Mouse (Mus musculus): ENCODE measurements at regions not wholly inside any gene's neighbourhood (a gene's known extent, or its start where the extent isn't known, plus 50 kb on each side); places are given as distances from the start of the nearest gene placed in this dataset.

DNA sequence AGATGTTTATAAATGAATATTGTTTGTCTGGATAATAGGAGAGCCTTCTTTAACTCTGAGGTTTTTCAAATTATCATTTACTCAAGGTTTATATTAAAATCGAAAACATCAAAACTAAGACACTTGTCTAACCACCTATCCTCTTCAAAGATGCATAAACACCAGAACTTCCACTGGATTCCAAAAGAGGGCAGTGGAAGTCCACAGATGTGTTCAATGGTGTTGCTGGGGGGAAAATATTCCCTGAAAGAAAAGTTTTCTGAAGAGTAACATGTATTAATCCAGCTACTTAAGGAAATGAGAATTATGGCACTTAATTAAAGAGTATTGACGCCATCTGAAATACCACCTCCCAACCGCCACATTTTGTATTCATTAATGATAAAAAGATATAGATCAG is 586.9 kb downstream of the Kcnj2 start:
- WGBS = 59% methylated on average over 3 of the region's 3 CpGs
- H3K9ac ChIP-seq = no peak overlapping the region
- no peak overlapping the region for H3K4me3 ChIP-seq
- no peak for ATAC-seq (ENCODE audit: low FRiP score, low read depth)
- no peak overlapping the region for H3K27ac ChIP-seq
- 0 out of 2 replicates have a peak, but pooled peaks cover 3% of the 10 kb centered on the region for H3K27me3 ChIP-seq (replicated peaks)
- H3K4me1 ChIP-seq = no peaks in the 10 kb centered on the region
- H3K9me3 ChIP-seq = no peaks in the 10 kb centered on the region
- H3K36me3 ChIP-seq = no peaks in the 10 kb centered on the region
- H3K4me2 ChIP-seq (replicated peaks) = no peak overlapping the region

DNA sequence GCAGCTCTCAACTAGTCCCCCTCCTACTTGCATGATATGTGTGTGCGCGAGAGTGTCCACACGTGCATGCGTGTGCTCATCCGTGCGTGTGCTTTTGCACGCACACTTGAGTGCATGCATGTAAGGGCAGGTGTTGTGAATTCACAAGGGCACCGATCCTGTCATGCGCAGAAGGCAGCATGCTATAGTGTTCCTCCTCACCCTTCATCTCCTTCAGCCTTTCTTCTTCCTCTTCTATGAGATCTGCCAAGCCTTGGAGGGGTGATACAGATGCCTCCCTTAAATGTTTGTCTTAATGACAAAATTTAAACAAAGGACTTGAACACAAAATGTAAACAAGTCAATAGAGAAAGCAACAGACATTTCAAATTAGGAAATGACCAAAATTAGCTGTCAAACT is 591.8 kb downstream of the Kcnj2 start:
- Histone ChIP-seq H3K27ac (no peak overlapping the region), H3K4me1 (peaks cover 5% of the 10 kb centered on the region; the same call in 1 of the 2 replicates), H3K27me3 (replicated peaks) (0 out of 2 replicates have a peak, but pooled peaks cover 3% of the 10 kb centered on the region), H3K4me2 (replicated peaks) (no peak overlapping the region), H3K36me3 (no peaks in the 10 kb centered on the region), H3K9ac (no peak overlapping the region), H3K9me3 (no peaks in the 10 kb centered on the region), H3K4me3 (no peak overlapping the region)
- WGBS = 94% methylated on average over 9 of the region's 9 CpGs
- no peak for ATAC-seq (ENCODE audit: low FRiP score, low read depth)

DNA sequence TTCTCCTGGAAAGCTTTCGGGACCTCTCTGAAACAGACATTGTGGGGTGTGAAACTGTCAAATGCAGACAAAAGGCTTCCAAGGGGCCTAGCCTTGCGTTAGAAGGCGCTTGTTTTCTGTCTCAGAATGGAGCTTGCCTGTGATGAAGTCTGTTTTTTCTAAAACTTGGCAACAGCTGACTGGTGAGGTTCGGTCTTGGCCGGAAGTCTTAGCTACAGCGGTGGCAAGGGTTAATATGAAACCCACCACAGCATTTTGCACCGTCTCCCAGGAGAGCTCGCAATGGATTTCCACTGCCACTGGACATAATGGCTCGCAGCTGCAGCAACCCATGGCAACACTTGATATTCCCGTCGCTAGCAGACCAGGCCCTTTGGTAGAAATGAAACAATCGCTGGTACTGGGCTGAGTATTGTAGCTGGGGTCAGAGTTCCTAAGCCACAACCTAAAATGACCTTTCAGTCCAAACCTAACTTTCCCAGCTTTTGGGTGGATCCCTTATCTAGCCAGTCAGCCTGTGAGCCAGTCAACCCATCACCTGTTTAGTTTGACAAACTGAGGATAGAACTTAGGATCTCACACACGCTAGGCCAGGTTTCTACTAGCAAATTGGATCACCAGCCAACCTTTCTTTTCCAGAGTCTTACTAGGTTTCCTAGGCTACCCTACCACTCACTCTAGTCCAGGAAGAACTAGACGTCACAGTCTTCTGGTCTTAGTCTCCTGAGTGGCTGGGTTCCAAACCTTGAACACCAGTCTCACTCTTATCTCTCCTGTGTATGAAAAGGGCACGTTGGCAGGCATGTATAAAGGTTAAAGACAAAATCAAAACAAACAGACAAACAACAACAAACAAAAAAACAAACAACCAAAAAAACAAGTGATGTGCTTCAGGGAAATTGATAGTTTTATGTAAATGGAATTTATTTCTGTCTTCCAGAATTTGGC is 592.7 kb downstream of the Kcnj2 start:
- Histone ChIP-seq H3K36me3 (no peaks in the 10 kb centered on the region), H3K27ac (no peak overlapping the region), H3K9ac (no peak overlapping the region), H3K9me3 (no peaks in the 10 kb centered on the region), H3K4me3 (no peak overlapping the region), H3K4me2 (replicated peaks) (0 out of 2 replicates have a peak overlapping the region, but pooled peaks have one; percentile 7), H3K27me3 (replicated peaks) (0 out of 2 replicates have a peak, but pooled peaks cover 3% of the 10 kb centered on the region), H3K4me1 (peaks cover 5% of the 10 kb centered on the region; the same call in 1 of the 2 replicates)
- WGBS = 36% methylated on average over 15 of the region's 15 CpGs
- ATAC-seq (ENCODE audit: low FRiP score, low read depth) = no peak; the same call in 1 of the 2 replicates

DNA sequence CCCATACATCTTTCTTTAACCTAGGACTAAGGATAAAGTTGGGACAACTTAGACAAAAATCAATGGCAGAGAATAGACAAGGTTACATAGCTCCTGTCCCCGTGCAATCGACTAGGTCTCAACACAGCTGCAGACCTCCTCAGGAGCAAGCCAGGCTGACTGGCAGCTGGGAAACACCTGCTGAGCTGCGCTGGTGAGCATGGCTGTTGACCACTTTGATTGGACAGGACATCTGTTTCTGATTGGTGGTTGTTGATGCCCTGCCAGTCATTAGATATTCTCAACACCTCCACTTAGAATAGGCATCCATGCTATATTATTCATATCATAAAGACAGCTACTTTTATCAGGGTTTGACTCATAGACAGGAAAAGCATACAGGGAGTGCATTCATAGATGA is 597.3 kb downstream of the Kcnj2 start:
- Histone ChIP-seq H3K27me3 (replicated peaks) (no peaks in the 10 kb centered on the region), H3K36me3 (no peaks in the 10 kb centered on the region), H3K4me3 (no peak overlapping the region), H3K9ac (no peak overlapping the region), H3K4me1 (peaks cover 5% of the 10 kb centered on the region; the same call in 1 of the 2 replicates), H3K9me3 (no peaks in the 10 kb centered on the region), H3K27ac (no peak overlapping the region), H3K4me2 (replicated peaks) (no peak overlapping the region)
- WGBS = 64% methylated on average over 3 of the region's 3 CpGs
- ATAC-seq (ENCODE audit: low FRiP score, low read depth) = no peak

DNA sequence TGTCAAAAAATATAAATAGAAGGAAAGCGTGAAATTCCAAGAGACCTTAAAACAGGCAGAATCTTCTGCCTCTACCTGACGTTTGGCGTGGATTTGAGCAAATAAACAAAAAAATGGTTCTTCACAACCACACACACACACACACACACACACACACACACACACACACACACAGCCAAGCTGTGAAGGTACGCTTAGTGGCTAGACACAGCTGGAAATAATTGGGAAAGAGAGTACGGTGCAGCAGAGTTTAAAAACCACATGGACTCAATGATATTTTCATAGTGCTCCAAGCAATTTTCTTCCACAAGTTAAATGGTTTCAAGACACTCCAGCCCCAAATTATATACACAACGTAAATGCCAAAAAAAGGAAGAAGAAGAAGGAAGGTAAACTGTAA is 600.4 kb downstream of the Kcnj2 start:
- no peak overlapping the region for H3K4me2 ChIP-seq (replicated peaks)
- no peaks in the 10 kb centered on the region for H3K36me3 ChIP-seq
- no peak overlapping the region for H3K9ac ChIP-seq
- no peak overlapping the region for H3K27ac ChIP-seq
- no peak overlapping the region for H3K4me3 ChIP-seq
- 79% methylated on average over 6 of the region's 6 CpGs for WGBS
- H3K27me3 ChIP-seq (replicated peaks) = no peaks in the 10 kb centered on the region
- H3K9me3 ChIP-seq = no peaks in the 10 kb centered on the region
- no peak for ATAC-seq (ENCODE audit: low FRiP score, low read depth)
- H3K4me1 ChIP-seq = no peaks in the 10 kb centered on the region

DNA sequence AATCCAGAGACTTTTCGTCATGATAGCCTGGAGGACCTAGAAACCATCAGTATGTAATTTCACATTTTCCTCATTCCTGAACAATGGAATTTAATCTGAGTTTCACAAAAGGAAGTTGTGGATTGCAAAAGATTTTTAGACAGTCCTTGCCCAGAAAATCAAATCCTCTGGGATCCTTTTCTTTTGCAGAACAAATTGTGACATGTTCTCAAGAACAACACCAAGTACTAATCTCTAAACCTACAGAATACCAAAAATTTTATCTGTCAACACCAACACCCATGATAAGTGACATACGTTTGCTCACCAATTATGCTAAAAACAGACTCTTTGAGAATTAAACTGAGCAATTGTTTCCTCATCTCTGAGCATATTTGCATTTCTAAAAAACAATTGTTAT is 605.9 kb downstream of the Kcnj2 start:
- WGBS = 87% methylated on average over 2 of the region's 2 CpGs
- H3K9me3 ChIP-seq = no peaks in the 10 kb centered on the region
- H3K27ac ChIP-seq = no peak overlapping the region
- no peak for ATAC-seq (ENCODE audit: low FRiP score, low read depth)
- no peak overlapping the region for H3K9ac ChIP-seq
- no peaks in the 10 kb centered on the region for H3K4me1 ChIP-seq
- no peaks in the 10 kb centered on the region for H3K27me3 ChIP-seq (replicated peaks)
- H3K4me3 ChIP-seq = no peak overlapping the region
- no peaks in the 10 kb centered on the region for H3K36me3 ChIP-seq
- no peak overlapping the region for H3K4me2 ChIP-seq (replicated peaks)

DNA sequence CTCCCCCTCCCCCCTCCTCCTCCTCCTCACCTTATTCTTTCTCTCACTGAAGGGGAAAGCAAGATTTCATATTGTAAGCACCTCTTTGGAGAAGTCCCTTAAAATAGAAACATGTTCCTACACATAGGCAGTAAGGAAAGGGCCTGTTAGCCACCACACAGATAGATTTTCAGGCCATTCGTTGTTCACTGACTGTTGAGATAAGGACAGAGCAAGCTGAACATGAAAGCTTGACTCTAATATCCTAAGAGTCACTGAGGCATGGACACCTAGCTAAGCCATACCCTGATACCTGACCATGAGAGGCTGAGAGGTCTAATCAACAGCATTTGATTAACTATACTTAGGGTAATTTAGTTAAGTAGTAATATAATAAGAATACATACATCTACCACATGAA is 609.7 kb downstream of the Kcnj2 start:
- H3K4me3 ChIP-seq = no peak overlapping the region
- H3K4me2 ChIP-seq (replicated peaks) = no peak overlapping the region
- 89% methylated on average over 1 of the region's 1 CpGs for WGBS
- no peaks in the 10 kb centered on the region for H3K27me3 ChIP-seq (replicated peaks)
- no peaks in the 10 kb centered on the region for H3K4me1 ChIP-seq
- no peak overlapping the region for H3K9ac ChIP-seq
- ATAC-seq (ENCODE audit: low FRiP score, low read depth) = no peak
- H3K27ac ChIP-seq = no peak overlapping the region
- no peaks in the 10 kb centered on the region for H3K9me3 ChIP-seq
- no peaks in the 10 kb centered on the region for H3K36me3 ChIP-seq

DNA sequence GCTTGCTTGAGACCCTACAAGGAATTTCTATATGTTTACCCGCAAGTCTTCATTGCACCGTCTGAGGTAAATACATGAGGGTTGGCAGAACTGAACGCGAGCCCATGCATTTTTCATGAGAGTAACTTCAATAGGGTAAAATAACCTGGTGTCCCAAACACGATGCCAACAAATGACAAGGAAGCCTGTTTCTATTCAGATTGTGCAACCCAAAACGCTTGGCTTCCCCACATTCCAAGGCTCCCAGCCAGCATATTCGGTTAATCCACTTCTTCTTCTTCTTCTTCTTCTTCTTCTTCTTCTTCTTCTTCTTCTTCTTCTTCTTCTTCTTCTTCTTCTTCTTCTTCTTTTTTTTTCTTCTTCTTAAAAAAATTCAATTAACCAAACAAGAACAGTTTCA is 616.4 kb downstream of the Kcnj2 start:
- no peak overlapping the region for H3K4me3 ChIP-seq
- no peak for ATAC-seq (ENCODE audit: low FRiP score, low read depth)
- no peaks in the 10 kb centered on the region for H3K4me1 ChIP-seq
- no peak overlapping the region for H3K9ac ChIP-seq
- no peak overlapping the region for H3K27ac ChIP-seq
- 88% methylated on average over 7 of the region's 7 CpGs for WGBS
- no peaks in the 10 kb centered on the region for H3K36me3 ChIP-seq
- no peaks in the 10 kb centered on the region for H3K9me3 ChIP-seq
- H3K27me3 ChIP-seq (replicated peaks) = no peaks in the 10 kb centered on the region
- no peak overlapping the region for H3K4me2 ChIP-seq (replicated peaks)

DNA sequence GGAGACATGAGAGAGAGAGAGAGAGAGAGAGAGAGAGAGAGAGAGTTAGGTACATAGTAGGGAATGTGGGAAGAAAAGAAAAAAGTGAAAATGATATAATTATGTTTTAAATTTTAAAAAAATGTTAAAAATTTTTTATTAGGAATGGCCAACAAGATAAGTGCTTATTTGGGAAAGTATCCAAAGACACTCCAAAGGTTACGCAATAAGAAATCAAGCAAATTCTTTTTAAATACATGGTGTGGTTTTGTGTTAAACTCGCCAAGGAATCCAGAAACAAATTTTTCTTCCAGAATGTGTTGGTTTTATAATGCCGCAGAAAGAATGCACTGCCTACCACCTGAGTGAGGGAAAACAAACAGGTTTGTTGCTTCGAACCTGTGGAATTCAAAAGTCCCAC is 617.9 kb downstream of the Kcnj2 start:
- Histone ChIP-seq H3K4me2 (replicated peaks) (no peak overlapping the region), H3K9me3 (no peaks in the 10 kb centered on the region), H3K4me3 (no peak overlapping the region), H3K27me3 (replicated peaks) (no peaks in the 10 kb centered on the region), H3K9ac (no peak overlapping the region), H3K4me1 (no peaks in the 10 kb centered on the region), H3K27ac (no peak overlapping the region), H3K36me3 (no peaks in the 10 kb centered on the region)
- ATAC-seq (ENCODE audit: low FRiP score, low read depth) = no peak
- 93% methylated on average over 4 of the region's 4 CpGs for WGBS

DNA sequence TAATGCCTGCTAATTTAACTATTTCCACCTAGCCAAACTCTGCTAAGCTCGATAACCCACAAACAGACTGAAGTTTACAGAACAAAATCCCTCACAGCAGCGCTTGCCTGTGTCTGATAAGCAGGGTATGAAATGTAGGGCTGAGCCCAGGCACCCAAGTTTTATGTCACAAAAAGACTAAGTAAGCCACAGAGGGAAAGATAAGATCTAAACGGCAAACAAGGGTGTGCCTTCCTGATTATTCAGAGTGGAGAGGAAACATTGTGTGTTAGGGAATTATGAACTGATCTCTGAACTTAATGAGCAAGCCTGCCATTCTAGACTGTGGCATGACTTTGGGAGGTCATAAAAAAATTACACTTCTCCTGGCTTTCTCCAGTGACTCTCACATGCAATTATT is 621.8 kb downstream of the Kcnj2 start:
- no peak overlapping the region for H3K4me3 ChIP-seq
- no peaks in the 10 kb centered on the region for H3K36me3 ChIP-seq
- H3K4me1 ChIP-seq = no peaks in the 10 kb centered on the region
- no peak for ATAC-seq (ENCODE audit: low FRiP score, low read depth)
- 75% methylated on average over 3 of the region's 3 CpGs for WGBS
- no peak overlapping the region for H3K4me2 ChIP-seq (replicated peaks)
- H3K27me3 ChIP-seq (replicated peaks) = no peaks in the 10 kb centered on the region
- H3K27ac ChIP-seq = no peak overlapping the region
- H3K9me3 ChIP-seq = no peaks in the 10 kb centered on the region
- no peak overlapping the region for H3K9ac ChIP-seq

DNA sequence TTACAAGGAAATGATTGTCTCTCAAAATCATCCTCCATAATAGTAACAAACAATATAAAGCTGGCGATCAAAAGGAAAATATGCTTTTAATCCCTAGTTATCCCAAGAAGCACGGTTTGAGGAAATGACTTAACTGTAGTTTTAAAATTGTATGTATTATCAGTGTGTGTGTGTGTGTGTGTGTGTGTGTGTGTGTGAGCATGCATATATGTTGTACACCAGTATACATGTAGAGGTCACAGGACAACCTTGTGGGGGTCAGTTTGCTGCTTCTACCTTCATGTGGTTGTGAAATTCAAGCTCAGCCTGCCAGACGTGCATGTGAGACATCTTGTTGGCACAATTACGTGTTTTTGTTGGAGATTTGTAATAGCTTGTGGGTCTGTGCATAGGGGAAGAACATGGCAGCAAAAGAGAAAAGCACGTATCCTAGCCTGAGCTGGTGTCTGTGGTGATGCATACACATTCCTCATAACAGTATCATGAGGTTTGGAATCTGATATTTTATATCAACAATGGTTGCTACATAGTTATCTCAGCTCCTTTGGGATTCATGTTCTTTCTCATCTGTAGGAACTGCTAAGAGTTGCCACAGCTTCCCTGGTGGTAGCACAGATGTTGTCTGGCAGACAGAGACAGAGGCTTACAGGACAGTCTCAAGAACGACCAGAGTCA is 622.4 kb downstream of the Kcnj2 start:
- H3K27ac ChIP-seq = no peak overlapping the region
- H3K9ac ChIP-seq = no peak overlapping the region
- no peak overlapping the region for H3K4me3 ChIP-seq
- no peak for ATAC-seq (ENCODE audit: low FRiP score, low read depth)
- no peaks in the 10 kb centered on the region for H3K9me3 ChIP-seq
- no peaks in the 10 kb centered on the region for H3K4me1 ChIP-seq
- no peaks in the 10 kb centered on the region for H3K36me3 ChIP-seq
- H3K27me3 ChIP-seq (replicated peaks) = no peaks in the 10 kb centered on the region
- 84% methylated on average over 6 of the region's 6 CpGs for WGBS
- no peak overlapping the region for H3K4me2 ChIP-seq (replicated peaks)

DNA sequence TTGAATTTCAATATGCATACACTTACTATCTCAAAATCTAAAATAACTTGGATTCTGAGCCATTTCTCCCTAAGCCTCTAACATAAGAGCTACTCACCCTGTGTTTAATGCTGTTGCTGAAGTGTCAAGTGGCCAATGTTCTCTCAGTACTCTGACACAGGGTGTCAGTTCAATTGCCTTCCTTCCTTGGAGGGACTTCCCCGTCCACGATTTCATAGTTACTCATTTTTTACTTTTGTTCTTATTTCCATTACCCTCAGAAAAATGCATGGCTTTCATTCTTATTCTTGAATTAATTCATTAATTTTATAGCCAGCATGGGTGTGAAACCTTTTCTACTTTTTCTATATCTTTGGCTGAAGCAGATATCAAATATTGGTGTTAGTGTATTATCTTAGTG is 623.9 kb downstream of the Kcnj2 start:
- WGBS = 90% methylated on average over 2 of the region's 2 CpGs
- Histone ChIP-seq H3K27ac (no peak overlapping the region), H3K9ac (no peak overlapping the region), H3K36me3 (no peaks in the 10 kb centered on the region), H3K4me3 (no peak overlapping the region), H3K9me3 (no peaks in the 10 kb centered on the region), H3K4me1 (no peaks in the 10 kb centered on the region), H3K4me2 (replicated peaks) (no peak overlapping the region), H3K27me3 (replicated peaks) (no peaks in the 10 kb centered on the region)
- ATAC-seq (ENCODE audit: low FRiP score, low read depth) = no peak
